Mouse (Mus musculus) thymus, adult 18-20 months (tissue): ENCODE measurements around the gene Lepr.

Experiments used
- DNase-seq, 2 experiments: peaks; one replicate each; pipeline ENCODE4 v3.0.0; 2022; ENCODE audit warnings: mixed read lengths in 2 of 2

The Lepr gene

GRCm38 (mm10) chr4:101717367-101718121 is at the start of gene Lepr:
Gene Lepr, plus strand, starts transcription at chr4:101717404.
- no peak for DNase-seq

GRCm38 (mm10) chr4:101669161-101669560 is 48.0 kb upstream of the Lepr start:
- no peak for DNase-seq

GRCm38 (mm10) chr4:101669811-101670210 is 47.4 kb upstream of the Lepr start:
- DNase-seq = no peak

GRCm38 (mm10) chr4:101674790-101675189 is 42.4 kb upstream of the Lepr start:
- DNase-seq = no peak

- DNase-seq = no peak
These were observed 41.5 kb upstream of the Lepr start for GRCm38 (mm10) chr4:101675726-101676125.

- no peak for DNase-seq
These were observed 34.6 kb upstream of the Lepr start for GRCm38 (mm10) chr4:101682620-101683019.

- DNase-seq = no peak
These were observed 34.1 kb upstream of the Lepr start for GRCm38 (mm10) chr4:101683086-101683485.

- DNase-seq = no peak
These were observed 32.4 kb upstream of the Lepr start for GRCm38 (mm10) chr4:101684821-101685220.

GRCm38 (mm10) chr4:101686227-101686810 is 30.9 kb upstream of the Lepr start:
- no peak for DNase-seq

- no peak for DNase-seq
These were observed 28.0 kb upstream of the Lepr start for GRCm38 (mm10) chr4:101689241-101689640.

- no peak for DNase-seq
These were observed 27.6 kb upstream of the Lepr start for GRCm38 (mm10) chr4:101689645-101690044.

GRCm38 (mm10) chr4:101692892-101693291 is 24.3 kb upstream of the Lepr start:
- no peak for DNase-seq

- DNase-seq = no peak
These were observed 22.7 kb upstream of the Lepr start for GRCm38 (mm10) chr4:101694529-101694928.

GRCm38 (mm10) chr4:101697236-101697635 is 20.0 kb upstream of the Lepr start:
- no peak for DNase-seq

- no peak for DNase-seq
These were observed 17.8 kb upstream of the Lepr start for GRCm38 (mm10) chr4:101699423-101699822.

- DNase-seq = no peak
These were observed 16.1 kb upstream of the Lepr start for GRCm38 (mm10) chr4:101700892-101701640.

- no peak for DNase-seq
These were observed 11.9 kb upstream of the Lepr start for GRCm38 (mm10) chr4:101705325-101705724.

- DNase-seq = no peak
These were observed 10.0 kb upstream of the Lepr start for GRCm38 (mm10) chr4:101707234-101707633.

- no peak for DNase-seq
These were observed 9.3 kb upstream of the Lepr start for GRCm38 (mm10) chr4:101707953-101708352.

GRCm38 (mm10) chr4:101710361-101710760 is 6.8 kb upstream of the Lepr start:
- no peak for DNase-seq

GRCm38 (mm10) chr4:101711100-101711499 is 6.1 kb upstream of the Lepr start:
- no peak for DNase-seq

GRCm38 (mm10) chr4:101712563-101712962 is 4.6 kb upstream of the Lepr start:
- DNase-seq = no peak

GRCm38 (mm10) chr4:101715302-101715701 is 1.9 kb upstream of the Lepr start:
- DNase-seq = no peak

- no peak for DNase-seq
These were observed 1.4 kb upstream of the Lepr start for GRCm38 (mm10) chr4:101715805-101716204.
